Mouse (Mus musculus) limb, embryonic 10.5 days (tissue): ENCODE results near the gene Rnf8. TPM values are rescaled to one million over a fixed set of nuclear protein-coding genes. Genes with fewer than 3 reads are reported as not detected.
"Not testable (repeated sequence)": the region's sequence is repeated elsewhere in the genome, so short reads cannot be mapped to it uniquely, and the experiment has no call there.

Source experiments
- DNase-seq: peaks from one replicate; pipeline ENCODE4 v3.0.0-alpha.2; 2017; ENCODE audit warnings: low spot score
- H3K27ac ChIP-seq: fragments of 300-500 bp; sonication (generic); 2 replicates; pipeline ENCODE4 v1.5.1; 2016; ENCODE audit warnings: mild to moderate bottlenecking
- H3K27me3 ChIP-seq: fragments of 300-500 bp; sonication (generic); 2 replicates; pipeline ENCODE4 v1.6.1; 2016; ENCODE audit warnings: low read depth, mild to moderate bottlenecking; ENCODE audit not compliant: poor library complexity, severe bottlenecking
- H3K36me3 ChIP-seq: fragments of 300-500 bp; sonication (generic); 2 replicates; pipeline ENCODE4 v1.6.1; 2016; ENCODE audit warnings: mild to moderate bottlenecking, moderate library complexity
- H3K4me1 ChIP-seq: fragments of 300-500 bp; sonication (generic); 2 replicates; pipeline ENCODE4 v1.6.1; 2016
- H3K4me3 ChIP-seq: fragments of 300-500 bp; sonication (generic); 2 replicates; pipeline ENCODE4 v1.5.1; 2016; ENCODE audit warnings: mild to moderate bottlenecking, moderate library complexity
- H3K9me3 ChIP-seq: fragments of 300-500 bp; sonication (generic); replicated peaks from 2 replicates; pipeline ENCODE4 v1.6.1; 2016; ENCODE audit warnings: mild to moderate bottlenecking
- WGBS: fragments of 180-500 bp; shearing (Covaris S2); methylation state at CpG from one replicate; pipeline ENCODE4 v1.1.7; 2016; 5-methylcytosine and 5-hydroxymethylcytosine counted together
- polyA plus RNA-seq: library from polyadenylated mRNA; unstranded; fragments of >200 nt; fragmentation: Nextera tagmentation; extraction: Ambion mirVana; gene quantifications from 2 replicates; pipeline ENCODE4 v1.2.1, GENCODE M21; 2016

Gene Rnf8
- polyA plus RNA-seq, 1 experiment from 2014 or later, result 127 TPM

DNA sequence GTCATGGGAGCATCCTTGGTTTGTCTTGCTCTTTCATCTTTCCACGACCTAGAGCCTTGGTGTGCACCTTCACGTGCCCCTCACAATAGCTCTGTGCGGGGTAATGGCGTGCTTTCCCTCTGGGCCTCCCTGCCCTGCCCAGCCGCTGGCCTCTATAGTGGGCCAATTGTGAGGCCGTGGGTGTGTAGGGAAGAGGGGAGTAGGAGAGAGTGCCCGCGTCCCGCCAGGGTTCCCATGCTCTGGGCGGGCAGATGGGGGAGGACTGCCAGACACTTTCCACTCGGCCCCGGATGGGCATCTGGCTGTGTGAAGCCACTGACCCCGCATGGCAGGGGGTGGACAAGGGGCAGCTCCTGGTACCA is 17.8 kb upstream of the Rnf8 start:
- Histone ChIP-seq H3K9me3 (no peaks in the 10 kb centered on the region), H3K4me1 (no peaks in the 10 kb centered on the region), H3K4me3 (no peak overlapping the region), H3K36me3 (peaks cover 83% of the 10 kb centered on the region), H3K27me3 (no peaks in the 10 kb centered on the region), H3K27ac (no peak overlapping the region)
- WGBS, result 93% methylated on average over 13 of the region's 13 CpGs
- no peak for DNase-seq

- H3K9me3 ChIP-seq, result no peaks in the 10 kb centered on the region
- WGBS, result 94% methylated on average over 14 of the region's 14 CpGs
- no peak overlapping the region for H3K27ac ChIP-seq
- H3K4me3 ChIP-seq, result no peak overlapping the region
- H3K36me3 ChIP-seq, result peaks cover 88% of the 10 kb centered on the region
- no peaks in the 10 kb centered on the region for H3K27me3 ChIP-seq
- no peak for DNase-seq
- no peaks in the 10 kb centered on the region for H3K4me1 ChIP-seq
Measured at GRCm38 (mm10) chr17:29599051-29599450, 15.5 kb upstream of the Rnf8 start.

GRCm38 (mm10) chr17:29599537-29599936 is 15.1 kb upstream of the Rnf8 start:
- no peak for DNase-seq
- no peaks in the 10 kb centered on the region for H3K4me1 ChIP-seq
- no peaks in the 10 kb centered on the region for H3K9me3 ChIP-seq
- H3K27ac ChIP-seq, result no peak overlapping the region
- H3K36me3 ChIP-seq, result peaks cover 86% of the 10 kb centered on the region
- no peak overlapping the region for H3K4me3 ChIP-seq
- 89% methylated on average over 8 of the region's 8 CpGs for WGBS
- H3K27me3 ChIP-seq, result no peaks in the 10 kb centered on the region

DNA sequence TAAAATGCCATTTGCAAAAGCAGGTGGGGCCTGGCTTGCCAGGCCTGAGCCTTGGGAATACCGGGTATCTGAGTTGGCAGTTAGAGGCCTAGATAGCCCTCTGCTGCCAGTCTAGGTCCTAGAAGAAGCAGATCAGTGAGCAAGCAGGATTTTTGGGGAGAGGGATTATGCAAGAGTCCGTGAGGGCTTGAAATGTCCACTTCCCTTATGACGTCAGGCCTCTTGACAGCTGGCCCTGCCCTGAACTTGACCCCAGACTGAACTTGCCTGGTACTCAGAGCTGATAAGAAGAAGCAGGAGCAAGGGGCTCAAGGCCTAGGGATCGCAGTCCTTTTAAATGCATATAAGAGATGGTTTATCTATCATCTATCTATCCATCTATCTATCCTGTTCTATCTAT is 13.2 kb upstream of the Rnf8 start:
- no peak for DNase-seq
- H3K9me3 ChIP-seq, result no peaks in the 10 kb centered on the region
- H3K27me3 ChIP-seq, result no peaks in the 10 kb centered on the region
- H3K4me1 ChIP-seq, result 0 out of 2 replicates have a peak, but pooled peaks cover 5% of the 10 kb centered on the region
- no peak overlapping the region for H3K4me3 ChIP-seq
- peaks cover 83% of the 10 kb centered on the region for H3K36me3 ChIP-seq
- no peak overlapping the region for H3K27ac ChIP-seq
- 85% methylated on average over 4 of the region's 4 CpGs for WGBS

DNA sequence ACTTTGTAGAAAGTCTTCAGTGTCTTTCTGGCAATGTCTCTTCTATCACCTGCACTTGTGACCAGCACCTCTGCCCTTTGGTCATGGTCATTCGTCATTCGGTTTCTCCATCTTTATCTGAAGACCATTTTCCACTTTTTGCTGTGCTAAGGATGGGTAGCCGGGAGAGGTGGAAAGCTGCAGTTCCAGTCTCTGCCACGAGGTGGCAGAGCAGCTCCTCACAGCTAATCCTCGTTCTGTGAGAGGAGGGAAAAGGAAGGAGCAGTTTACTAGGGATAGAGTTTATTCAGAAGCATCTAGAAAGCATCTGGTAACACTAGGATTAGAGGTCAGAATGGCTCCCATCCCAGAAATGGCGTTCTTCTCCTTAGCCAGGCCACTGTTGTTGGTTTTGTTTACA is 11.3 kb upstream of the Rnf8 start:
- H3K36me3 ChIP-seq, result peaks cover 66% of the 10 kb centered on the region
- 35% methylated on average over 6 of the region's 6 CpGs for WGBS
- no peaks in the 10 kb centered on the region for H3K27me3 ChIP-seq
- no peaks in the 10 kb centered on the region for H3K9me3 ChIP-seq
- H3K4me1 ChIP-seq, result 0 out of 2 replicates have a peak, but pooled peaks cover 5% of the 10 kb centered on the region
- H3K4me3 ChIP-seq, result no peak overlapping the region
- H3K27ac ChIP-seq, result no peak overlapping the region
- DNase-seq, result peak; percentile 86

- H3K27me3 ChIP-seq, H3K4me3 ChIP-seq, H3K9me3 ChIP-seq, H3K27ac ChIP-seq, DNase-seq: not testable (repeated sequence)
- Histone ChIP-seq H3K36me3 (peaks cover 21% of the 10 kb centered on the region), H3K4me1 (peaks cover 24% of the 10 kb centered on the region)
- 88% methylated on average over 5 of the region's 5 CpGs for WGBS
Measured at GRCm38 (mm10) chr17:29613453-29613852, 1.1 kb upstream of the Rnf8 start.

- H3K27me3 ChIP-seq, result no peaks in the 10 kb centered on the region
- peaks cover 33% of the 10 kb centered on the region for H3K36me3 ChIP-seq
- WGBS, result under 1% methylated on average over 43 of the region's 43 CpGs
- peaks cover 24% of the 10 kb centered on the region for H3K4me1 ChIP-seq
- peak overlapping the region; percentile 93 for H3K4me3 ChIP-seq
- DNase-seq, result no peak
- no peaks in the 10 kb centered on the region for H3K9me3 ChIP-seq
- H3K27ac ChIP-seq, result peak overlapping the region; percentile 96
Measured at GRCm38 (mm10) chr17:29615024-29615551, 498 bp downstream of the Rnf8 start.

GRCm38 (mm10) chr17:29615616-29616015 is 1.0 kb downstream of the Rnf8 start:
- Histone ChIP-seq H3K9me3 (no peaks in the 10 kb centered on the region), H3K27ac (peak overlapping the region; percentile 96), H3K4me1 (peaks cover 24% of the 10 kb centered on the region), H3K36me3 (peaks cover 38% of the 10 kb centered on the region), H3K4me3 (peak overlapping the region; percentile 93), H3K27me3 (no peaks in the 10 kb centered on the region)
- DNase-seq, result no peak
- 15% methylated on average over 4 of the region's 4 CpGs for WGBS

DNA sequence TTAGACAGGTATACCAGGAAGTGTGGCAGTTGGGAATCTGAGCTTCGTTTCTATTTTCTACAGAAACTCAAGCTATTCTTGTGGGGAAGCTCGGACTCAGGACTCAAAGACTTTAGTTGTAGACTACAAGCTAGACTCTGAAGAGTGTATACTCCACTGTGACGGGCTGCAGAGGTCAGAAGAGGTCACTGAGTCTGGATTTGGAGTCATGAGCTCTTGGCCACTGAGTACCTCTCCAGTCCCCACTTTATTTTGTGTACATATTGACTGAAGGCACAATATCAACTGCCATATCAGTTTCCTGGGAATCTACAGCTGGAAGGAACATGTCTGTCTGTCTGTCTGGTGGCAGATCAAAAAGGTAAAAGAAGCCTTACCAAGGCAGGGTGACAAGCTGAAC is 4.6 kb downstream of the Rnf8 start:
- Histone ChIP-seq H3K27me3 (no peaks in the 10 kb centered on the region), H3K4me3 (no peak overlapping the region), H3K27ac (no peak overlapping the region), H3K36me3 (peaks cover 74% of the 10 kb centered on the region), H3K4me1 (peaks cover 22% of the 10 kb centered on the region), H3K9me3 (no peaks in the 10 kb centered on the region)
- WGBS, result 89% methylated on average over 3 of the region's 3 CpGs
- no peak for DNase-seq

DNA sequence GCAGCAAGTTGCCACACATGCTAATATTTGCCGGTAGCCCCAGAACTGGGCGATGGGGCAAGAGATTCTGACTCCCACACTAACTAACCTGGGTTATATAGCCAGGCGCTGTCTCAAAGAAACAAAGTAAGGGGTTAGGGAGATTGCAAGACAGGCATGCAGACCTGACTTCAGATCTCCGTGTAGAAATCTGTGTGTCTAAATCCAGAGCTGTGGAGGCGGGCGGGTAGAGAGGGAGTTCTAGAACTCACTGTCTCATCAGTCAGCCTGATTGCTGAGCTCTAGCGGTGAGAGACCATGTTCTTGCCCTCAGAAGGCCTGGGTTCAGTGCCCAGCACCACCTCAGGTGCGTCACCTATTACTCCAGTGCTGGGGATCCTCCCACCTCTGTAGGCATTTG is 8.9 kb downstream of the Rnf8 start:
- H3K27me3 ChIP-seq, result no peaks in the 10 kb centered on the region
- H3K27ac ChIP-seq, result no peak overlapping the region
- no peaks in the 10 kb centered on the region for H3K9me3 ChIP-seq
- no peak for DNase-seq
- H3K4me3 ChIP-seq, result no peak overlapping the region
- WGBS, result 96% methylated on average over 8 of the region's 8 CpGs
- H3K4me1 ChIP-seq, result no peaks in the 10 kb centered on the region
- peaks cover 100% of the 10 kb centered on the region for H3K36me3 ChIP-seq

DNA sequence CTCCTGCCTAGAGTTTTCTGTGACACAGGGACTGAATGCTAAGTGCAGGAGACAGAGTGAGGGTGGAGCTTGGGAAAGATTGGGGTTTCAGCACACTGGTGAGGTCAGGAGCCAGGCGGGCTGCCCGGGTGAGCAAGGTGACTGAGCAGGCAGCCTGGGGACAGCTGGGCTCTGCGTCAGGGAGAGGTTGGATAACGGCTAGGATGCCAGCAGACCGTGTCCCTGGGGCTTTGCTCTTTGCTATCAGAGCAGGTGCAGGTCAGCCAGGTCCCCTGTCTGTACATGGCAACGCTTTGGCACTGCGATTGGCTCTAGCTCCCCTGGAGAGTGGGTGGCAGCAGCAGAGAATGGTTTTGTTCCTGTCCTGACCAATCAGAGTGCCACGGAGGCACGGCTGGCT is 12.7 kb downstream of the Rnf8 start:
- DNase-seq, result no peak
- 96% methylated on average over 9 of the region's 9 CpGs for WGBS
- Histone ChIP-seq H3K9me3 (no peaks in the 10 kb centered on the region), H3K27ac (no peak overlapping the region), H3K36me3 (peaks cover 98% of the 10 kb centered on the region), H3K4me1 (no peaks in the 10 kb centered on the region), H3K4me3 (no peak overlapping the region), H3K27me3 (no peaks in the 10 kb centered on the region)

GRCm38 (mm10) chr17:29628946-29629345 is 14.4 kb downstream of the Rnf8 start:
- 90% methylated on average over 5 of the region's 5 CpGs for WGBS
- Histone ChIP-seq H3K36me3 (peaks cover 98% of the 10 kb centered on the region), H3K4me3 (no peak overlapping the region), H3K4me1 (no peaks in the 10 kb centered on the region), H3K27ac (no peak overlapping the region), H3K9me3 (no peaks in the 10 kb centered on the region), H3K27me3 (no peaks in the 10 kb centered on the region)
- no peak for DNase-seq

DNA sequence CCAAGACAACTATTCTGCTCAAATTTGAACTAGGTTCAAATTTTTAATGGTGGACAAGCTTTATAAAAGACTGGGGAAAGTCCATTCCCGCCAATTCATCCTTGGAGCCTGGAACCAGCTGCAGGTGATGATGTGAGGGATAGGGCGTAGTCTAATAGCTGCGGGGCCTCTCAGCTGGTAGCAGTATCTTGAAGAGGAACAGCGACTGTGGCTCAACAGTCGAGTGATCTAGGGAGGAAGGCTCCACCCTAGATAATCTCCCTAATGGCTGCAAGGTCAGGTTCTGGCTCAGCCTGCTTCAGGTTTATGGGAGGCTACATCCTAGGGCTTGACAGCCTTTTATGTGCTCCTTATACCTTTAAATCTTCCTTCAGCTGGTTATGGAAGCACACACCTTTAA is 15.0 kb downstream of the Rnf8 start:
- Histone ChIP-seq H3K4me1 (no peaks in the 10 kb centered on the region), H3K27me3 (no peaks in the 10 kb centered on the region), H3K4me3 (no peak overlapping the region), H3K9me3 (no peaks in the 10 kb centered on the region), H3K27ac (no peak overlapping the region), H3K36me3 (peaks cover 98% of the 10 kb centered on the region)
- WGBS, result 85% methylated on average over 5 of the region's 5 CpGs
- DNase-seq, result no peak

DNA sequence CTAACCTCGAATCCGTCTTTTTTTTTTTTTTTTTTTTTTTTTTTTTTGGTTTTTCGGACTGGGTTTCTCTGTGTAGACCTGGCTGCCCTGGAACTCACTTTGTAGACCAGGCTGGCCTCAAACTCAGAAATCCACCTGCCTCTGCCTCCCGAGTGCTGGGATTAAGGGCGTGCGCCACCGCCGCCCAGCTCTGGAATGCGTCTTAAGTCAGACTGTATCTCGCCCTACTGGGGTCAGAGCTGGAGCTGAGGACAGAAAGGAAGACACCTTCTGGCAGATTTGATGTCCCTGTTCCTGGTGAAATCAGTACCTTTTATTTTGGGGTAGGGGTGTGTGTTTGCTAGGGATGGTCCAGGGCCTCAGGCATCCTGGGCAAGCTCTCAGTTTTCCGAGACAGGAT is 17.7 kb downstream of the Rnf8 start:
- H3K4me1 ChIP-seq, result no peaks in the 10 kb centered on the region
- DNase-seq, result no peak
- H3K27ac ChIP-seq, result no peak overlapping the region
- H3K4me3 ChIP-seq, result no peak overlapping the region
- peaks cover 98% of the 10 kb centered on the region for H3K36me3 ChIP-seq
- no peaks in the 10 kb centered on the region for H3K27me3 ChIP-seq
- no peaks in the 10 kb centered on the region for H3K9me3 ChIP-seq
- 94% methylated on average over 11 of the region's 11 CpGs for WGBS
